Mouse (Mus musculus) left cerebral cortex, postnatal 4 days (tissue): ENCODE measurements around the gene Galnt10. TPM values are rescaled to one million over a fixed set of nuclear protein-coding genes. Genes with fewer than 3 reads are reported as not detected.

Experiments
- total RNA-seq, 2 experiments: library from RNA; stranded (reverse); gene quantifications; 2 replicates each; pipeline ENCODE4 v1.2.3; 2021

Gene Galnt10
- total RNA-seq, 2 experiments from 2014 or later = 11.7 to 12.4 TPM

Other genes starting within 250 kb of the Galnt10 start
- 10 to 100 TPM; 38.7 to 38.9 TPM for gene Fam114a2, start 126.8 kb upstream of the Galnt10 start, total RNA-seq
- 10 to 100 TPM; 41.1 to 44.3 TPM for gene Mfap3, start 126.8 kb upstream of the Galnt10 start, total RNA-seq
- 10 to 100 TPM; 32.0 to 35.3 TPM for gene Sap30l, start 156.2 kb downstream of the Galnt10 start, total RNA-seq
- gene Hand1, start 187.4 kb downstream of the Galnt10 start, total RNA-seq = not detected